ENCODE assay signal across 9 mouse cellular contexts in the genomic region with DNA sequence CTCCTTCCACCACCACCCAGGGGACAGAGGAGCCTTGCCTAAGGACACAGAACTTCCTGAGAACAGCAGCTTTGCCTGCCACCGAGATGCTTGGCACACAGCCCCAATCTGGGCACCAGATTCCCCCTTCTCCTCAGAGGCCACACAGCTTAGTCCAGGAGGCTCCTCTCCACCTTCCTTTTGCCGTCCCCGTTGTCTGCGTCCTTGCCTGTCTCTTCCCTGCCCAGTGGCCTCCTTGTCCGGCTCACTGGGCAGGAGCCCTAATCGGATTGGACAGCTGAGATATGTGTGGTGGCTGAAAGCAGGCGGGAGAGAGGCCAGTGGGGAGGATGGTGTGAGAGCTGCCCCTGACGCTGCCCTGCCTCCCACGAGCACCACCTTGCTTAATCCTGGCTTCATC. TPM values are rescaled to one million over a fixed set of nuclear protein-coding genes. Genes with fewer than 3 reads are reported as not detected.
DNase-seq lines count a peak whose midpoint lies in the region; ATAC-seq lines count a peak whose summit lies in the region.
"Had no signal": no experiment of that assay in that cellular context is flagged by ENCODE, and none has a peak within 500 bp of the region (broad histone marks: within the 10 kb centered on the region; RNA-seq: fewer than 3 reads in every experiment).

No protein-coding gene starts in this region.

- 7% methylated on average over 9 of the region's 9 CpGs for WGBS in embryonic facial prominence, embryonic 13.5 days
- WGBS in intestine, embryonic 16.5 days: 20% methylated on average over 9 of the region's 9 CpGs
- WGBS in neural tube, embryonic 15.5 days: 11% methylated on average over 9 of the region's 9 CpGs

- H3K9me3 ChIP-seq in embryonic facial prominence, embryonic 13.5 days: no peaks in the 10 kb centered on the region
- H3K9me3 ChIP-seq in intestine, embryonic 16.5 days (ENCODE audit: control insufficient read depth, low read length): no peaks in the 10 kb centered on the region
- H3K9me3 ChIP-seq in neural tube, embryonic 15.5 days (replicated peaks): no peaks in the 10 kb centered on the region

- no peaks in the 10 kb centered on the region for H3K36me3 ChIP-seq in embryonic facial prominence, embryonic 13.5 days
- H3K36me3 ChIP-seq in intestine, embryonic 16.5 days (ENCODE audit: control insufficient read depth, insufficient read depth, low read length): no peaks in the 10 kb centered on the region
- no peaks in the 10 kb centered on the region for H3K36me3 ChIP-seq in neural tube, embryonic 15.5 days

- peak; percentile 49 to 70 for DNase-seq in adrenal gland, adult (ENCODE audit: inconsistent age in 2 of 2, low spot score in 1 of 2)
- no peak for DNase-seq in adrenal gland, postnatal 4 days (ENCODE audit: low spot score in 2 of 2)
- peak; percentile 77 for DNase-seq in 3134 (ENCODE audit: extremely low read depth, insufficient read length, low spot score)
- DNase-seq in frontal cortex, postnatal 10 days (ENCODE audit: low spot score in 2 of 2): no peak

- peak overlapping the region; percentile 91 for H3K27ac ChIP-seq in embryonic facial prominence, embryonic 13.5 days
- H3K27ac ChIP-seq in intestine, embryonic 16.5 days (ENCODE audit: low read length): peak overlapping the region; percentile 90
- H3K27ac ChIP-seq in neural tube, embryonic 15.5 days (replicated peaks): peak overlapping the region; percentile 54
- H3K27ac ChIP-seq: macrophage had no signal

- H3K9ac ChIP-seq in embryonic facial prominence, embryonic 13.5 days: peak overlapping the region; percentile 83
- H3K9ac ChIP-seq in intestine, embryonic 16.5 days (ENCODE audit: low read depth, low read length): peak overlapping the region; percentile 56
- peak overlapping the region; percentile 83 for H3K9ac ChIP-seq in neural tube, embryonic 15.5 days (replicated peaks)

- ATAC-seq in embryonic facial prominence, embryonic 13.5 days (ENCODE audit: insufficient number of reproducible peaks, insufficient read depth, low FRiP score, low TSS enrichment, low read depth): no peak
- ATAC-seq in intestine, embryonic 16.5 days: no peak
- no peak for ATAC-seq in neural tube, embryonic 15.5 days (ENCODE audit: low FRiP score)
- ATAC-seq in CD4-positive, CD25-positive, alpha-beta regulatory T cell, adult 4 months: no peak

- peak overlapping the region; percentile 90 for H3K4me2 ChIP-seq in embryonic facial prominence, embryonic 13.5 days
- H3K4me2 ChIP-seq in intestine, embryonic 16.5 days (ENCODE audit: low read depth, low read length): peak overlapping the region; percentile 55
- peak overlapping the region; percentile 81 for H3K4me2 ChIP-seq in neural tube, embryonic 15.5 days

- no peaks in the 10 kb centered on the region for H3K27me3 ChIP-seq in embryonic facial prominence, embryonic 13.5 days
- no peaks in the 10 kb centered on the region for H3K27me3 ChIP-seq in intestine, embryonic 16.5 days (replicated peaks; ENCODE audit: control insufficient read depth, insufficient read depth, low read length)
- H3K27me3 ChIP-seq in neural tube, embryonic 15.5 days (replicated peaks): no peaks in the 10 kb centered on the region

- H3K4me3 ChIP-seq in embryonic facial prominence, embryonic 13.5 days: peak overlapping the region; percentile 68
- no peak overlapping the region for H3K4me3 ChIP-seq in intestine, embryonic 16.5 days (ENCODE audit: low read length)
- peak overlapping the region; percentile 68 for H3K4me3 ChIP-seq in neural tube, embryonic 15.5 days (replicated peaks)

- peaks cover 100% of the 10 kb centered on the region for H3K4me1 ChIP-seq in embryonic facial prominence, embryonic 13.5 days
- H3K4me1 ChIP-seq in intestine, embryonic 16.5 days (ENCODE audit: control insufficient read depth, insufficient read depth, low read length): peaks cover 88% of the 10 kb centered on the region
- peaks cover 90% of the 10 kb centered on the region for H3K4me1 ChIP-seq in neural tube, embryonic 15.5 days

RNA-seq across cellular contexts. Expression of a gene that starts 1.9 kb away (rescaled TPM):
- 10 to 100 TPM; 46.4 to 50.6 TPM for total RNA-seq in adrenal gland, postnatal 4 days (2021)
- polyA plus RNA-seq in embryonic facial prominence, embryonic 13.5 days (2015; fragmentation: Nextera tagmentation; extraction: Ambion mirVana): 39.4 and 44.7 TPM in 2 replicates
- polyA plus RNA-seq in intestine, embryonic 16.5 days (2015; fragmentation: Nextera tagmentation; extraction: Ambion mirVana): 28.2 and 31.2 TPM in 2 replicates
- polyA plus RNA-seq in neural tube, embryonic 15.5 days (2015; fragmentation: Nextera tagmentation; extraction: Ambion mirVana): 17.3 and 19.9 TPM in 2 replicates
- 1 to 10 TPM; 8.6 to 8.9 TPM for polyA plus RNA-seq in CD4-positive, CD25-positive, alpha-beta regulatory T cell, adult 4 months (2017; shearing (Covaris generic))

RNA-seq across cellular contexts. Expression of a gene that starts 21.9 kb away (rescaled TPM):
- total RNA-seq in adrenal gland, postnatal 4 days (2021): 1 to 10 TPM; 7.5 to 9.1 TPM
- polyA plus RNA-seq in embryonic facial prominence, embryonic 13.5 days (2015; fragmentation: Nextera tagmentation; extraction: Ambion mirVana): 26.9 and 31.5 TPM in 2 replicates
- polyA plus RNA-seq in intestine, embryonic 16.5 days (2015; fragmentation: Nextera tagmentation; extraction: Ambion mirVana): 18.9 and 23.0 TPM in 2 replicates
- 3.8 and 12.0 TPM in 2 replicates for polyA plus RNA-seq in neural tube, embryonic 15.5 days (2015; fragmentation: Nextera tagmentation; extraction: Ambion mirVana)
- 1 to 10 TPM; 4.1 to 8.5 TPM for polyA plus RNA-seq in CD4-positive, CD25-positive, alpha-beta regulatory T cell, adult 4 months (2017; shearing (Covaris generic))

RNA-seq across cellular contexts. Expression of a gene that starts 53.3 kb away (rescaled TPM):
- total RNA-seq in adrenal gland, postnatal 4 days (2021): 1 to 10 TPM in 1 of 2 experiments, under 1 TPM in 1; 0.50 to 1.0 TPM
- polyA plus RNA-seq in embryonic facial prominence, embryonic 13.5 days (2015; fragmentation: Nextera tagmentation; extraction: Ambion mirVana): 0.34 and 0.44 TPM in 2 replicates
- polyA plus RNA-seq in intestine, embryonic 16.5 days (2015; fragmentation: Nextera tagmentation; extraction: Ambion mirVana): 0.17 TPM in 1 of 2 replicates, not detected in the other
- 2.2 and 3.0 TPM in 2 replicates for polyA plus RNA-seq in neural tube, embryonic 15.5 days (2015; fragmentation: Nextera tagmentation; extraction: Ambion mirVana)
- polyA plus RNA-seq in CD4-positive, CD25-positive, alpha-beta regulatory T cell, adult 4 months (2017; shearing (Covaris generic)): not detected
- polyA plus RNA-seq: macrophage had no signal

Comparison
In these comparisons a context has a peak if more than half of its experiments do, and no peak if none do; other contexts are left out.
1. DNase-seq: peak in adrenal gland, adult (2 of 2) and 3134 (single experiment); none in adrenal gland, postnatal 4 days (0 of 2) and frontal cortex, postnatal 10 days (0 of 2).
2. Peak in every context shown above with its lines, with median percentiles within 50 percentile points of each other: H3K27ac ChIP-seq, H3K4me2 ChIP-seq and H3K9ac ChIP-seq.